Mouse (Mus musculus): ENCODE results near the gene Ralgps2.

DNA sequence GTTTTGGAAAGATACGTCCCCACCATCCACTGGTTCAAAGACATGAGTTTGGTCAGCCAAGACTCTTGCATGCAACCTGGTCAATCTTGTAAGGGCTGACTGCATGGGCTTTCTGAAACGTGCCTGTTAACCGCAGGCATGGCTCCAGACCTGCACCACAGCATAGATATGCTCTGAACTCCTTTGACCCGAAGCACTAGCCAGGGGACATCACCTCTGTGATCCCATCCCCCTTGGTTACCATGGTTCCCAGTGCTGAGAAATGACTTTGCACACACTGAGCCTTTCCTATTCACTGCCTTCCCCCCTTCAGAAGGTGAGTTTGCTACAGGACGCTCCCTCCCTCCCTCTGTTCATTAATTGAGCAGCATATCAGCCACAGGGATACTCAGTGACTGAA is 155.3 kb downstream of the Ralgps2 start:
- TF ChIP-seq EP300 (IDR thresholded peaks at IDR 0.05; ENCODE audit: insufficient read depth, low read depth, low read length) (no peak), CTCF (IDR thresholded peaks at IDR 0.05; ENCODE audit: low read depth, low read length) (no peak), POLR2A (IDR thresholded peaks at IDR 0.05; ENCODE audit: insufficient read depth, low read length) (no peak)

All from ES-Bruce4 (cell line).